Comparison of ENCODE assay signal across 19 mouse cellular contexts in the genomic region with DNA sequence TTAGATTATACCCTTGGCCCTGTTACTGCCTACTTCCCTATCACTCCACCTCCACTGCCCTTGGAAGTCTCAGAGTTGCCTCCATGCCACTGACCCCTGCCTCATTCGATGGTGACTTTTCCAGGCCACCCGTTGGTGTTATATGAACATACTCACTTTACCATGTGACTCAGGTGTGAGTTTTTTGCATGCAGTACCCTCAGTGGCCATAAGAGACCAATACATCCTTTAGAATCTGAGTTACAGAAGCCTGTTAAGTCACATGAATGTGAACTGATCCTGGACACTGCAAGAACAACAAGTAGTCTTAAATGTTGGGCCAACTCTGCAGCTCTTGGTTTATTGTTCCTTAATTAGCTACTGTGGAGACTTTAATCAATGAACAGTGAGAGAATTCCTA.
"Had no signal": no experiment of that assay in that cellular context is flagged by ENCODE, and none has a peak within 500 bp of the region (broad histone marks: within the 10 kb centered on the region; RNA-seq: fewer than 3 reads in every experiment).

No protein-coding gene starts in this region.

- H3K9me3 ChIP-seq: kidney, embryonic 15.5 days; limb, embryonic 13.5 days; liver, embryonic 12.5 days; liver, embryonic 15.5 days; lung, embryonic 15.5 days; megakaryocyte, embryonic 14.5 days; midbrain, embryonic 10.5 days had no signal

- DNase-seq: kidney, adult 11 months; kidney, adult 8-10 months; kidney, postnatal 14 days; left cerebral cortex, postnatal 4 days; liver; lung, adult 18-20 months; lung, postnatal 10 days; lung, postnatal 36 days; right cerebral cortex, adult 18-20 months; right cerebral cortex, postnatal 14 days; right cerebral cortex, postnatal 4 days; thymus, postnatal 25 days had no signal

- H3K27ac ChIP-seq: kidney, embryonic 15.5 days; limb, embryonic 13.5 days; liver, embryonic 12.5 days; liver, embryonic 15.5 days; lung, embryonic 15.5 days; midbrain, embryonic 10.5 days had no signal

- H3K27me3 ChIP-seq: kidney, embryonic 15.5 days; limb, embryonic 13.5 days; liver, embryonic 12.5 days; liver, embryonic 15.5 days; lung, embryonic 15.5 days; megakaryocyte, embryonic 14.5 days had no signal

- H3K4me2 ChIP-seq: kidney, embryonic 15.5 days; limb, embryonic 13.5 days; liver, embryonic 12.5 days; liver, embryonic 15.5 days; lung, embryonic 15.5 days had no signal

- H3K9ac ChIP-seq: kidney, embryonic 15.5 days; limb, embryonic 13.5 days; liver, embryonic 12.5 days; liver, embryonic 15.5 days; lung, embryonic 15.5 days had no signal

- H3K4me3 ChIP-seq: kidney, embryonic 15.5 days; limb, embryonic 13.5 days; liver, embryonic 12.5 days; liver, embryonic 15.5 days; lung, embryonic 15.5 days; megakaryocyte, embryonic 14.5 days; midbrain, embryonic 10.5 days had no signal

- H3K36me3 ChIP-seq: kidney, embryonic 15.5 days; limb, embryonic 13.5 days; liver, embryonic 12.5 days; liver, embryonic 15.5 days; lung, embryonic 15.5 days; midbrain, embryonic 10.5 days had no signal

- H3K4me1 ChIP-seq: kidney, embryonic 15.5 days; limb, embryonic 13.5 days; liver, embryonic 12.5 days; liver, embryonic 15.5 days; lung, embryonic 15.5 days; megakaryocyte, embryonic 14.5 days; midbrain, embryonic 10.5 days had no signal
